Mouse (Mus musculus) CD4-positive, CD25-positive, alpha-beta regulatory T cell, adult 4 months (primary cell): Measurements from ENCODE around the gene Phldb3. TPM values are rescaled to one million over a fixed set of nuclear protein-coding genes. Genes with fewer than 3 reads are reported as not detected.

Source experiments
- ATAC-seq: one replicate; pipeline ENCODE4 v1.8.0; 2017
- polyA plus RNA-seq, 2 experiments: library from polyadenylated mRNA; unstranded; fragments of 100-300 nt; shearing (Covaris generic); gene quantifications; one replicate each; pipeline ENCODE4 v1.2.1; 2017

Phldb3 gene
- polyA plus RNA-seq, 2 experiments from 2014 or later: 0.90 TPM; not detected in 1

GRCm38 (mm10) chr7:24636264-24636663 is 25.7 kb downstream of the Phldb3 start, which contains the start of gene Lypd3:
TSS of gene Lypd3 (plus strand) at chr7:24636550.
- ATAC-seq: no peak

- no peak for ATAC-seq
Observed at GRCm38 (mm10) chr7:24637046-24637445, 26.5 kb downstream of the Phldb3 start.

DNA sequence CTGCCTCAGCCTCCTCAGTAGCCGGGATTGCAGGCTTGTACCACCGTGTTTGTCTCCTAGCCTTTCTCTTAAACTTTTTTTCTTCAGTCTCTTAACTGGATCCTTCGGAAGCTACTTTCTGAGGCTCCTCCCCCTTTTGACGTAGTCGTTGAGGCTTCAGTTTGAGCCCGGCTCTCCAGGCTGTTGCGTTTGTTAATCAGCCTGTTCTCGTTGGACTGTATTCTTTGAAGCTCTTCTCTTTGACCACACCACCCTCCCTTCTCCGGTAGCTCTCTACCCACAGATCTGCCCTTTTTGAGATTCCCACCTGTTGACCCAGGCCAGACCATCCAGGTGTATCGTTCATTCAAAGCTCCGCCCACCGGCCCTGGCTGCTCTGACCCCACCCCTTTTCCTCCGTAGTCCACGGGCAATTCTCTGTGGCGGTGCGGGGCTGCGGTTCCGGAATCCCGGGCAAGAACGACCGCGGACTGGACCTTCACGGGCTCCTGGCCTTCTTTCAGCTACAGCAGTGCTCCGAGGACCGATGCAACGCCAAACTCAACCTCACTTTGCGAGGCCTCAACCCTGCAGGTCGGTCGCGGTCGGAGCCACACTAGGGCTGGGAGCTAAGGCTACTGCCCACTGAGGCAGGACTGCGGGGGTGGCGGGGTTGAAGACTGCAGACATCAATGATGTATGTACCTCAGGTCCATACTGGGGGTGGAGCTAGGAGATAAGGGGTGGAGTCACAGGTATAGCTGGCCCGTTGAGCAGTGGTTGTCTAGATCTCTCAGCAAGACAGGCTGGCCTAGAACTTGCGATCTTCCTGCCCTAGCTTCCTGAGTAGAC is 27.7 kb downstream of the Phldb3 start:
- peak; percentile 71 for ATAC-seq

DNA sequence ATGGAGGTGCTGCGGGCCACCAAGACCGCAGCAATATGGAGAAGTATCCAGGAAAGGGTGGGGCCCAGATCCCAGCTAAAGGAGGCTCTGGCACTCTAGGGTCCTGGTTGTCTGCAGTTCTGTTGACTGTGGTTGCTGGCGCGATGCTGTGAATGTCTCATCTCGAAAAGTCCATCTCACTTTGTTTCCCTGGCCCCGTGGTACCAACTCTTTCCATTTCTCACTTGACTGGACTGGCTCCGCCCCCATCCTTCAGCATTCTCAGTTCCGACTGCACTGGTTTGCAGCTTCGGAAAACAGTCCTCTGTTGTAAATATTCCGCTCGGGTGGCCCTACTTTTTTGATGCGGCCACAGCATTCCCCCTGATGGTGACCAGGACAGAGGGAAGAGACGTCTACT is 29.9 kb downstream of the Phldb3 start:
- no peak for ATAC-seq

DNA sequence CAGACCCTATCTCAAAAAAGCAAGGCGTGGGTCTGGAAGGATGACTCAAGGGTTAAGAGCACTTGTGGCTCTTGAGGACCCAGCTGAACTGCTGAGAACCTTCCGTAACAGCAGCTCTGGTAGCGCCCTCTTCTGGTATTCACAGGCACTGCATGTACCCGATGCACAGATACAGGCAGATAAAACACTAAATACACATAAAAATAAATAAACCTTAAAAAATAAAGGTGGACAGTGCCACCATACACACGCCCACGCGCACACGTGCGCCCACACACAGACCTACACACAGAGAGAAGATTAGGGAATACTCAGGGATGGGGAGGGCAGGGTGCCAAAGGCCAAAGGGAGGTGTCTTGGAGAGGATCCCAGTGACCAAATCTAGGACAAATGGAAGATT is 31.9 kb downstream of the Phldb3 start:
- ATAC-seq: no peak

- peak; percentile 51 for ATAC-seq
Observed at GRCm38 (mm10) chr7:24644492-24644891, 33.9 kb downstream of the Phldb3 start.

DNA sequence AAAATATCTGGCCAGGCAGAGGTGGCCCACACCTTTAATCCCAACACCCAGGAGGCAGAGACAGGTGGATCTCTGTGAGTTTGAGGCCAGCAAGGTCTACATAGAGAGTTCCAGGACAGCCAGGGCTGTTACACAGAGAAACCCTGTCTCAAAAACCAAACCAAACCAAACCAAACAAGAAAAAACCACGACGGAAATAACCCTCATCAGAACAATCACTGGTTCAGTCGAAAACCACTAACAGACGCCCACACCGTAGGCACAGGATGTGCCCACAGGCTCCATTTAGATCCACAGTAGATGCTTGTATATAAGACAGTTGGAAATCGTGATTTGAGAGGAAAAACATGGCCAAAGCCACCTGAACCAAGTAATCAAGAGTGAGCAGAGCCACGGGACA is 34.4 kb downstream of the Phldb3 start:
- peak; percentile 90 for ATAC-seq

- ATAC-seq: peak; percentile 45
Observed at GRCm38 (mm10) chr7:24646486-24646885, 35.9 kb downstream of the Phldb3 start.

- peak; percentile 66 for ATAC-seq
Observed at GRCm38 (mm10) chr7:24653681-24654080, 43.1 kb downstream of the Phldb3 start.

- no peak for ATAC-seq
Observed at GRCm38 (mm10) chr7:24659737-24660357, 49.3 kb downstream of the Phldb3 start.

GRCm38 (mm10) chr7:24661118-24661904 is 50.7 kb downstream of the Phldb3 start:
- peak; percentile 82 for ATAC-seq

DNA sequence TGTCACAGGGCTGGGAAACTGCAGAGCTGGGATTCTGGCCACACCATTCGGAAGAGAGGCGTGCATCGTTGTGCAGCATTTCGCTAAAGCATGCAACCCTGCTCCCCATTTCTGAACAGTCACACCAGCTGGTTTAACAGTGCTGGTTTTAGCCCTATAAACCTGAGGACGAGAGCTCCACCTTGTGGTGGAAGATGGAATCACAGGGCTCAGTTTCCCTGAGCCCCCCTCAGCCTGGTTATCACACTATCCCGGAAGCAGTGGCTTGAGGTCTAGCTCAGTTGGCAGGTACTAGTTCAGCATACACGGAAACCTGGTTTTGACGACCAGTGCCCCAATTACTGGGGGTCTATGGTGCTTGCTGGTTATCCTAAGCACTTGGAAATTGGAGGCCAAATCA is 52.0 kb downstream of the Phldb3 start:
- ATAC-seq: peak; percentile 79

DNA sequence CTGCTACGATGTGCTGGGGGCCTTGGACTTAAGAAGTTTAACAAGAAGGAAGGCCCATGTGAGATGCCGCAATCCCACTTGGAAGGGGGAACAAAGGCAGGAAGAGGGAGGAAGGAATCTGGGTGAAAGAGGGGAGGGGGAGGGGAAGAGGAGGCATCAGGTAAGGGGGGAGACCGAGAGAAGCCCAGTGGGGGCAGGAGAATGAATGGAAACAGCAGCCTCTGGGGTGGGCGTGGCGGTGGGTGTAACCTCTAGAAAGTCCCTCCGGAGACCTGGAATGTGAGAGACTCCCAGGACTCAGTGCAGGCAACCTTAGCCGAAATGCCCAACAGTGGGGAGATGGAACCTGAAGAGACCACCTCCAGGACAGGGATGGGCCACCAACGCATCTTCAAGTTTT is 53.7 kb downstream of the Phldb3 start:
- no peak for ATAC-seq

GRCm38 (mm10) chr7:24664959-24665358 is 54.4 kb downstream of the Phldb3 start:
- no peak for ATAC-seq

DNA sequence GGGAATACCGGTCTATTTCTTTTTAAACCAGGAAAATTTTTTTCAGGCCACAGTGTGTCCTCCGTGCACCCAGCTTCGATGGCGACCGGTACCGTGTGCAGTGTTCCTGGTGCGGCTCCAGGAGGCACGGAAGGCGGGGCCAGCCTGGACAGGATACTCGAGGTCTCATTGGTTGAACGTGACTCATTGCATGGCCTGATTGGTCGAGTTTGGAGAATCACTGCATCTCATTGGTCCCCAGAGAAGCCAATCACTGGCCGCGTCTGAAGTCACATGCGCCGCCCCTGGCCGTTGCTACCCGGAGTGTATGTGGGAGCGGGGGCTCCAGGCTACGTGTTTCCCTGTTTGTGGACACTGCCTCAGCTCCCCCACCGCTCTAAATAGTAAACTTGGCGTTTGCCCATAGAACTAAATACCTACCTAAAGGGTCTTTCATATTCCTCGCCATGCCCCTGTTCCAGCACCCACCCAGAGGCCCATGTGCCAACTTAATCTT is 61.4 kb downstream of the Phldb3 start:
- ATAC-seq: no peak

DNA sequence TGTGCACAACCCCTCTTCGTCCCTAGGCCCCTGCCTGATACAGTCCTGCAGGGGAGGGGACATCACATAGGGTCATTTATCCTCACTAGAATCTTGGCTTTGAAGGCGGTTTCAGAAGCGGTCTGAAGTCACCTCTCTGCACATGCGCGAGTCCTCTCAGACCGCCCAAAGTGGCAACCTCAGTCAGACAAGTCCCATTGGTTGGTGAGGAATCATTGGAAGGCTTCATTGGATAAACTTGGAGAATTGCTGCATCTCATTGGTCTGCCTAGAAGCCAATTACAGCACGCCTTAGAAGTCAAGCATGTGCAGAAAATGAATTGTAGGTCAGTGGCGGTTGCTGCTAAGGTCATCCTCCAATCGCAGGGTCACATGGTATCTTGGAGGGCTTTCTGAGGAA is 66.0 kb downstream of the Phldb3 start, which contains the start of gene Tex101:
Tex101 (minus strand) TSS at position 101 of the 400 bp plus-strand sequence.
- no peak for ATAC-seq

Other genes with a start within 250 kb of the Phldb3 start
- gene Kcnn4, start 240.5 kb upstream of the Phldb3 start, polyA plus RNA-seq: 100 to 1,000 TPM; 130 to 152 TPM
- gene Smg9, start 211.1 kb upstream of the Phldb3 start, polyA plus RNA-seq: 10 to 100 TPM; 27.9 to 29.4 TPM
- under 1 TPM; 0.35 to 0.56 TPM for gene Irgc1, start 158.5 kb upstream of the Phldb3 start, polyA plus RNA-seq
- 1 to 10 TPM in 1 of 2 experiments, under 1 TPM in 1; 0.66 to 5.8 TPM for gene Plaur, start 148.3 kb upstream of the Phldb3 start, polyA plus RNA-seq
- gene Cadm4, start 128.7 kb upstream of the Phldb3 start, polyA plus RNA-seq: not detected
- gene Zfp428, start 103.8 kb upstream of the Phldb3 start, polyA plus RNA-seq: under 1 TPM in 1 of 2 experiments, not detected in 1; 0.56 TPM
- gene AC161166.1, start 98.3 kb upstream of the Phldb3 start, polyA plus RNA-seq: not detected
- gene Irgq, start 80.1 kb upstream of the Phldb3 start, polyA plus RNA-seq: 1 to 10 TPM in 1 of 2 experiments, under 1 TPM in 1; 0.68 to 1.5 TPM
- gene Pinlyp, start 64.6 kb upstream of the Phldb3 start, polyA plus RNA-seq: not detected
- gene Xrcc1, start 64.5 kb upstream of the Phldb3 start, polyA plus RNA-seq: 10 to 100 TPM; 35.3 to 46.2 TPM
- 10 to 100 TPM; 13.8 to 19.6 TPM for gene Ethe1, start 23.2 kb upstream of the Phldb3 start, polyA plus RNA-seq
- under 1 TPM in 1 of 2 experiments, not detected in 1; 0.31 TPM for gene Zfp575, start 23.1 kb upstream of the Phldb3 start, polyA plus RNA-seq
- not detected for gene Lypd3, start 25.8 kb downstream of the Phldb3 start, polyA plus RNA-seq
- not detected for gene Tex101, start 65.9 kb downstream of the Phldb3 start, polyA plus RNA-seq
- not detected for gene BC049730, start 98.5 kb downstream of the Phldb3 start, polyA plus RNA-seq
- gene Gm4763, start 116.1 kb downstream of the Phldb3 start, polyA plus RNA-seq: not detected
- gene Cd177, start 149.5 kb downstream of the Phldb3 start, polyA plus RNA-seq: not detected
- gene Ceacam10, start 166.4 kb downstream of the Phldb3 start, polyA plus RNA-seq: not detected